Mouse (Mus musculus): ENCODE data around the gene Insr. TPM values are rescaled to one million over a fixed set of nuclear protein-coding genes. Genes with fewer than 3 reads are reported as not detected.
"Not testable (repeated sequence)": the region's sequence is repeated elsewhere in the genome, so short reads cannot be mapped to it uniquely, and the experiment has no call there.

Insr gene
- polyA plus RNA-seq (2015; fragmentation: Nextera tagmentation; extraction: Ambion mirVana), result 54.5 and 56.1 TPM in 2 replicates

DNA sequence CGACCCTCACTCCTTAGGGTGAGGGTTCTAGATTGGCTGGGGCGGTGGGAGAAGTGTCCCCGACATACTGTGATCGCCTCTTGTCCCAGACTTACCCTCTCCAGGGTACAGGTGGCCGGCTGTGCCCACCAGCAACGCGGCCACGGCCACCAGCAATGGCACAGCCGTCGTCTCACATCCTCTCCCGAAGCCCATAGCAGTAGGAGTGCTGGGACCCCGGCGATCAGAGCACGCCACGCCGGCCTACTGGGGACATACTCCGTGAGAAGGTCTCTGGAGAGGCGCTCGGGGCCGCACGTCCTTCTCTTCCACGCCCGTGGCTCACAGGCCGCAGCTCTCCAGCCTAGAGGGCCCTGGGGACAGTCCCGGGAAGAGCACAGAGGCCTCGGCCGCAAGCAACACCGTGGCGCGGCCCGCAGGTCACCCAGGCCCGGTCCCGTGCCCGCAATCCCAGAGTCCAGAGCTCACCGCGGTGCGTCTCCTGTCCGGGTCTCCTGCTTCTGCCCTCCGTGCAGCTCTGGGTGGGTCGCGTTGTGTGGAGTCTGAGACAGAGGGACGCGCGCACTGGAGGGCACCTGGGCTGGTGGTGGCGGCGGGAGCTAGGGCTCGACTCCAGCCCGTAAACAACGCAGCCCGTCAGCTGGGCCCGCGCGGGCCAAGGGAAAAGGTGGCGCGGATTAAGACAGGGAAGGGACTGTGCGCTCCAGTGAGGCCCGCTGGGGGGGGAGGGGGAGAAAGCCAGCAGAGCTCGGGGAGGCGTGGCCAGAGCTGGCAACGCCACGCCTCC, at the start of gene Insr:
Gene Insr, minus strand, starts transcription at position 684 of the 787 bp plus-strand sequence.
- Histone ChIP-seq H3K9me3 (no peaks in the 10 kb centered on the region), H3K27me3 (no peaks in the 10 kb centered on the region), H3K4me3 (peak within 1 kb of the TSS; percentile 98), H3K4me1 (replicated peaks) (peaks cover 42% of the 10 kb centered on the region), H3K4me2 (peak within 1 kb of the TSS; percentile 92), H3K9ac (peak within 1 kb of the TSS; percentile 97), H3K36me3 (no peaks in the 10 kb centered on the region), H3K27ac (peak within 1 kb of the TSS; percentile 86)
- peak; percentile 95 for ATAC-seq (ENCODE audit: low FRiP score)
- under 1% methylated on average over 61 of the region's 61 CpGs for WGBS

GRCm38 (mm10) chr8:3327538-3328245, 48.3 kb upstream of the Insr start:
- H3K9ac ChIP-seq, result no peak overlapping the region

DNA sequence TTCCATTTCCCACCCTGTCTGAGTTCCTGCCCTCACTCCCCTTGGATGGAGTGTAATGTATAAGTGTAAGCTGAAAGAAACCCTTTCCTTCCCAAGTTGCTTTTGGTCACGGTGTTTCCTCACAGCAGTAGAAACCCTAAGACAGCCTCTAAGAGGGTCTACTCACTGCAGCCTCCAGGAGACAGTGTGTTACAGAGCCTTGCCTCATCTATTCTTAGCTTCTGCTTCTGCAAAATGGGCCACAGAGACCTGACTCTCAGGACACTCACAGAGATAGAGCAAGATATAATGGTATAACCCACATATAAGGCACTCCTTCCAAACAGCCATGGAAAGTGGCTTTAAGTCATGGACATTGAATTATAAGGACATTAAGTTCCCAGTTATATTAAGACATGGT, 47.6 kb upstream of the Insr start:
- H3K9ac ChIP-seq, result no peak overlapping the region
- H3K4me1 ChIP-seq (replicated peaks), result no peaks in the 10 kb centered on the region
- H3K27me3 ChIP-seq, result no peaks in the 10 kb centered on the region
- 82% methylated on average over 1 of the region's 1 CpGs for WGBS
- H3K4me3 ChIP-seq, result no peak overlapping the region
- H3K36me3 ChIP-seq, result no peaks in the 10 kb centered on the region
- ATAC-seq (ENCODE audit: low FRiP score), result no peak
- no peaks in the 10 kb centered on the region for H3K9me3 ChIP-seq
- no peak overlapping the region for H3K4me2 ChIP-seq
- H3K27ac ChIP-seq, result no peak overlapping the region

More at GRCm38 (mm10) chr8:3327538-3328245, 48.3 kb upstream of the Insr start:
- Histone ChIP-seq H3K4me3 (no peak overlapping the region), H3K4me2 (no peak overlapping the region), H3K36me3 (no peaks in the 10 kb centered on the region), H3K27ac (no peak overlapping the region), H3K27me3 (no peaks in the 10 kb centered on the region), H3K4me1 (replicated peaks) (no peaks in the 10 kb centered on the region), H3K9me3 (no peaks in the 10 kb centered on the region)
- ATAC-seq (ENCODE audit: low FRiP score), result no peak
- WGBS, result 85% methylated on average over 8 of the region's 8 CpGs

DNA sequence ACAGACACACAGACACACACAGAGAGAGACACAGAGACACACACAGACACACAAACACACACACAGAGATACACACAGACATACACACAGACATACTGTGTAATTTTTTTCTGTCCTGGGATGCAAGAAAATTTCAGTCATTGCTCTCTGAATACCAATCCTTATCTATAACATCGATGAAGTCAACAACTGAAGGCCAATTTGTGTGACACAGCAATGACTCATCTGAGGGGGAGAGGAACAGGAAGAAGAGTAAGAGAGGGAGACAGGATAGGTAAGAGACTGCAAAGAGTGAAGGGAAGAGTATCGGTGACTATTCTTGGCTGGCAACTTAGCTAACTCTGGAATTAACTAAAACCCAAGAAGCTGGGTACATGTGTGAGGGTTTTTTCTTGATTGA, 44.8 kb upstream of the Insr start:
- Histone ChIP-seq H3K27ac (no peak overlapping the region), H3K9ac (no peak overlapping the region), H3K36me3 (no peaks in the 10 kb centered on the region), H3K4me2 (no peak overlapping the region), H3K4me1 (replicated peaks) (no peaks in the 10 kb centered on the region), H3K9me3 (no peaks in the 10 kb centered on the region), H3K4me3 (no peak overlapping the region), H3K27me3 (no peaks in the 10 kb centered on the region)
- no peak for ATAC-seq (ENCODE audit: low FRiP score)
- 95% methylated on average over 2 of the region's 2 CpGs for WGBS

DNA sequence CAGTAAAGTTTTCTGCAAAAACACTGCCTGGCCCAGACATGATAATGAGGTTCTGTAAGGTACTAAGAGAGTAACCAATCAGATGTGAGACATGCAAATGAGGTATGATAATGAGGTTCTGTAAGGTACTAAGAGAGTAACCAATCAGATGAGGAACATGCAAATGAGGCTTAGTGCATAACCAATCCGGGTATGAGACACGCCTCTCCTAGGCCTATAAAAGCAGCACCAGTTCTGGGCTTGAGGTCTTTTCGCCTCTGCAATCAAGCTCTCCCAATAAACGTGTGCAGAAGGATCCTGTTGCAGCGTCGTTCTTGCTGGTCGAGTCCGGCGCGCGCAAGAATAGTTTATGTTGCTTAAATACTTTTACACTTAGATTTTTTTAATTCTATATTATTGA, 39.9 kb upstream of the Insr start:
- not testable (repeated sequence) for H3K36me3 ChIP-seq; H3K27me3 ChIP-seq; ATAC-seq (ENCODE audit: low FRiP score); H3K4me2 ChIP-seq; H3K27ac ChIP-seq; H3K4me3 ChIP-seq; H3K9me3 ChIP-seq; H3K9ac ChIP-seq; H3K4me1 ChIP-seq (replicated peaks)
- WGBS, result 95% methylated on average over 11 of the region's 11 CpGs

GRCm38 (mm10) chr8:3316585-3316984, 37.2 kb upstream of the Insr start:
- Histone ChIP-seq H3K4me2 (no peak overlapping the region), H3K4me1 (replicated peaks) (no peaks in the 10 kb centered on the region), H3K9ac (no peak overlapping the region), H3K9me3 (no peaks in the 10 kb centered on the region), H3K4me3 (no peak overlapping the region), H3K27ac (no peak overlapping the region), H3K36me3 (no peaks in the 10 kb centered on the region), H3K27me3 (no peaks in the 10 kb centered on the region)
- 92% methylated on average over 5 of the region's 5 CpGs for WGBS
- no peak for ATAC-seq (ENCODE audit: low FRiP score)

GRCm38 (mm10) chr8:3314345-3314744, 34.9 kb upstream of the Insr start:
- H3K36me3 ChIP-seq, result no peaks in the 10 kb centered on the region
- no peak overlapping the region for H3K27ac ChIP-seq
- H3K9me3 ChIP-seq, result no peaks in the 10 kb centered on the region
- no peaks in the 10 kb centered on the region for H3K4me1 ChIP-seq (replicated peaks)
- no peaks in the 10 kb centered on the region for H3K27me3 ChIP-seq
- no peak overlapping the region for H3K4me2 ChIP-seq
- H3K4me3 ChIP-seq, result no peak overlapping the region
- WGBS, result 78% methylated on average over 2 of the region's 2 CpGs
- no peak for ATAC-seq (ENCODE audit: low FRiP score)
- H3K9ac ChIP-seq, result no peak overlapping the region

GRCm38 (mm10) chr8:3313843-3314242, 34.4 kb upstream of the Insr start:
- ATAC-seq (ENCODE audit: low FRiP score), result no peak
- H3K27me3 ChIP-seq, result no peaks in the 10 kb centered on the region
- H3K4me2 ChIP-seq, result no peak overlapping the region
- 81% methylated on average over 3 of the region's 3 CpGs for WGBS
- no peaks in the 10 kb centered on the region for H3K9me3 ChIP-seq
- H3K4me1 ChIP-seq (replicated peaks), result no peaks in the 10 kb centered on the region
- no peak overlapping the region for H3K4me3 ChIP-seq
- no peaks in the 10 kb centered on the region for H3K36me3 ChIP-seq
- H3K27ac ChIP-seq, result no peak overlapping the region
- no peak overlapping the region for H3K9ac ChIP-seq

GRCm38 (mm10) chr8:3313417-3313816, 34.0 kb upstream of the Insr start:
- H3K4me2 ChIP-seq; H3K4me3 ChIP-seq; H3K27ac ChIP-seq; H3K4me1 ChIP-seq (replicated peaks); ATAC-seq (ENCODE audit: low FRiP score); H3K36me3 ChIP-seq; H3K27me3 ChIP-seq; H3K9ac ChIP-seq; H3K9me3 ChIP-seq: not testable (repeated sequence)
- 71% methylated on average over 1 of the region's 1 CpGs for WGBS

GRCm38 (mm10) chr8:3311482-3311881, 32.1 kb upstream of the Insr start:
- Histone ChIP-seq H3K27me3 (no peaks in the 10 kb centered on the region), H3K36me3 (no peaks in the 10 kb centered on the region), H3K27ac (no peak overlapping the region), H3K4me2 (no peak overlapping the region), H3K4me3 (no peak overlapping the region), H3K4me1 (replicated peaks) (no peaks in the 10 kb centered on the region), H3K9me3 (no peaks in the 10 kb centered on the region), H3K9ac (no peak overlapping the region)
- ATAC-seq (ENCODE audit: low FRiP score), result no peak
- 82% methylated on average over 4 of the region's 4 CpGs for WGBS

- no peak for ATAC-seq (ENCODE audit: low FRiP score)
- 87% methylated on average over 11 of the region's 11 CpGs for WGBS
- no peak overlapping the region for H3K4me3 ChIP-seq
Measured at GRCm38 (mm10) chr8:3309636-3310035, 30.2 kb upstream of the Insr start.

GRCm38 (mm10) chr8:3308205-3308800, 28.9 kb upstream of the Insr start:
- not testable (repeated sequence) for H3K9ac ChIP-seq; ATAC-seq (ENCODE audit: low FRiP score); H3K4me1 ChIP-seq (replicated peaks); H3K36me3 ChIP-seq; H3K9me3 ChIP-seq; H3K27me3 ChIP-seq; H3K27ac ChIP-seq; H3K4me2 ChIP-seq; H3K4me3 ChIP-seq
- WGBS, result 91% methylated on average over 13 of the region's 13 CpGs

More at GRCm38 (mm10) chr8:3309636-3310035, 30.2 kb upstream of the Insr start:
- H3K9ac ChIP-seq, result no peak overlapping the region
- no peaks in the 10 kb centered on the region for H3K36me3 ChIP-seq
- H3K27ac ChIP-seq, result no peak overlapping the region
- 0 out of 2 replicates have a peak, but pooled peaks cover 7% of the 10 kb centered on the region for H3K9me3 ChIP-seq
- no peaks in the 10 kb centered on the region for H3K27me3 ChIP-seq
- H3K4me2 ChIP-seq, result no peak overlapping the region
- no peaks in the 10 kb centered on the region for H3K4me1 ChIP-seq (replicated peaks)

Data from hindbrain, embryonic 13.5 days (tissue).